Mouse (Mus musculus): ENCODE data around the gene Olfr61. TPM values are rescaled to one million over a fixed set of nuclear protein-coding genes. Genes with fewer than 3 reads are reported as not detected.
"Not testable (repeated sequence)": the region's sequence is repeated elsewhere in the genome, so short reads cannot be mapped to it uniquely, and the experiment has no call there.

Olfr61 gene
- total RNA-seq (2021) = not detected

- not testable (repeated sequence) for DNase-seq (ENCODE audit: extremely low spot score in 1 of 2, low spot score in 1 of 2)
These were observed at the start of gene Olfr61 for GRCm38 (mm10) chr7:140628670-140629069. Gene Olfr61, plus strand, starts transcription at chr7:140628970.

DNA sequence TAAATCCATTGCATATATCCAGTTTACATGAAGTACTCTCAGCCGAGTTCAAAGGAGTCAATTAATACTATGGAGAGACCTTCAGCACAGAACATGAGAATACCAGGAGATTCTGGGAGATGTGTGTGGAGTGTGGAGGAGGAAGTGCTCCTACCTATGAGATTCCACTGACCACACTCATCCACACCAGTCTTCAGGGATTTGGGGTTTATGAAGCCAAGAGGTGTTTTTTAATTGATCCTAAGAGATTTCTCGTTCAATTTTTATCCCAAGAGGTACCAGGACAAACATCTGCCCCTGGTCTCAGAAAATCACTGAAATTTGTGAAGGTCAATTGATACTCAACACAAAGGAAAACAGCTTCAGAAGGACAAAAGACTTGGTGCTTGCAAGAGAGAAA lies 27.8 kb upstream of the Olfr61 start, which contains the start of gene Olfr46:
Gene Olfr46 (plus strand): TSS at position 301 of the 400 bp plus-strand sequence.
- not testable (repeated sequence) for DNase-seq (ENCODE audit: extremely low spot score in 1 of 2, low spot score in 1 of 2)

GRCm38 (mm10) chr7:140630559-140630958 lies 1.8 kb downstream of the Olfr61 start:
- no peak for DNase-seq (ENCODE audit: extremely low spot score in 1 of 2, low spot score in 1 of 2)

- DNase-seq (ENCODE audit: extremely low spot score in 1 of 2, low spot score in 1 of 2) = no peak
These were observed 17.4 kb downstream of the Olfr61 start, which contains the start of gene Olfr53 for GRCm38 (mm10) chr7:140646152-140646551. Gene Olfr53, plus strand, starts transcription at chr7:140646452.

DNA sequence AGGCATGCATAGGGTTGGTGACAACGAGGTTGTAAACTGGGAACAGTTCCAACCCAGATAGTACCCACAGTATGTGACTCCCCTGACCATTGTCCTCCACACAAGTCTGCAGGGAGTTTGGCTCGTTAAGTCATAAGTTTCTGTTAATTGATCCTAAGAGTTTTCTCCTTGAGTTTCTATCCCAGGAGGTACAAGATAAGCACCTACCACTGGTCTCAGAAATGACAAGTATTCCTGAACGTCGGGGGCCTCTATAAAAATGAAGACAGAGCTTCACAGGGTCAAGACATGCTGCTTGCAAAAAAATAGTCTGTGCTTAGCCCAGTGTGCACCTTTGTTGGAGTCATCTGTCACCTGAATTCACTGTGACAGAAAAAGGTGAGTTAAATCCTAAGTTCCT lies 30.9 kb downstream of the Olfr61 start, which contains the start of gene Olfr539:
Gene Olfr539 (plus strand): TSS at position 301 of the 400 bp plus-strand sequence.
- no peak for DNase-seq (ENCODE audit: extremely low spot score in 1 of 2, low spot score in 1 of 2)

GRCm38 (mm10) chr7:140670693-140671092 lies 41.9 kb downstream of the Olfr61 start:
- not testable (repeated sequence) for DNase-seq (ENCODE audit: extremely low spot score in 1 of 2, low spot score in 1 of 2)

- no peak for DNase-seq (ENCODE audit: extremely low spot score in 1 of 2, low spot score in 1 of 2)
These were observed 47.1 kb downstream of the Olfr61 start for GRCm38 (mm10) chr7:140675863-140676262.

DNA sequence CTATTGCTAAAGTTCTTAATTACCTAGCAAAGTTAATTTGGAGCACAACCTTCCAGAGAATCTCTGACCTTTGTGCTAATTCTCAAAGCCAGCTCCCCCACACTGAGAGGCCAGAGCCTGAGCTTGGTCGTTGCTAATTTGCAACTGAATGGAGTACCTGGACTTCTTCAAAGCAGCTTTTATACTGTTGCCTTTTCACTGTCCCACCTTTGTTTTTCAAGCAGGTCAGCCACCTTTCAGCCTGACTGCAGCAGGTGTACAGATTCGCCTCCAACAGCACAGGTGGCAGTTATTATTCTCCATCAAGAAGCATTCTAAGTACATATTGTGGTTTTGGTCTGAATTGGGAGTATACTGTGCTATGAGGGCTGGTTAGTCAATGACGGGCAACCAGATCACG lies 50.8 kb downstream of the Olfr61 start:
- not testable (repeated sequence) for DNase-seq (ENCODE audit: extremely low spot score in 1 of 2, low spot score in 1 of 2)

DNA sequence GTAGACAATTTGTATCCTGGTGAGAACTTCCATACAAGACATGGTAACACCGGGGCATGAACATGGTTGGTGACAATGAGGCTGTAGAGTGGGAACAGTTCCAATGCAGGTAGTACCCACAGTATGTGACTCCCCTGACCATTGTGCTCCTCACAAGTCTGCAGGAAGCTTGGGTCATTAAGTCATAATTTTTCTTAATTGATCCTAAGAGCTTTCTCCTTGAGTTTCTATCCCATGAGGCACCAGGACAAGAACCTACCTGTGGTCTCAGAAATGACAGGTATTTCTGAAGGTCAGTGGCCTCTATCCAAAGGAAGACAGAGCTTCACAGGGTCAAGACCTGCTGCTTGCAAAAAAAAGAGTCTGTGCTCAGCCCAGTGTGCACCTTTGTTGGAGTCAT lies 52.9 kb downstream of the Olfr61 start, which contains the start of gene Olfr45:
Gene Olfr45 (plus strand): TSS at position 301 of the 400 bp plus-strand sequence.
- no peak for DNase-seq (ENCODE audit: extremely low spot score in 1 of 2, low spot score in 1 of 2)

Other genes with a start within 250 kb of the Olfr61 start
- not detected for gene Olfr531, start 226.1 kb upstream of the Olfr61 start, total RNA-seq (2021)
- not detected for gene Olfr532, start 207.3 kb upstream of the Olfr61 start, total RNA-seq (2021)
- gene Olfr533, start 165.6 kb upstream of the Olfr61 start, total RNA-seq (2021) = not detected
- under 1 TPM; 0.07 to 0.19 TPM for gene Olfr535, start 144.8 kb upstream of the Olfr61 start, total RNA-seq (2021)
- gene Olfr536, start 121.6 kb upstream of the Olfr61 start, total RNA-seq (2021) = not detected
- not detected for gene Olfr538, start 61.1 kb upstream of the Olfr61 start, total RNA-seq (2021)
- gene Olfr46, start 27.7 kb upstream of the Olfr61 start, total RNA-seq (2021) = under 1 TPM; 0.30 to 0.45 TPM
- not detected for gene Olfr53, start 17.5 kb downstream of the Olfr61 start, total RNA-seq (2021)
- gene Olfr539, start 31.0 kb downstream of the Olfr61 start, total RNA-seq (2021) = under 1 TPM; 0.10 to 0.21 TPM
- gene Olfr45, start 53.0 kb downstream of the Olfr61 start, total RNA-seq (2021) = under 1 TPM in 1 of 2 experiments, not detected in 1; 0.23 TPM
- gene Olfr541, start 68.3 kb downstream of the Olfr61 start, total RNA-seq (2021) = not detected
- not detected for gene Cyp2e1, start 134.8 kb downstream of the Olfr61 start, total RNA-seq (2021)
- gene Syce1, start 158.9 kb downstream of the Olfr61 start, total RNA-seq (2021) = not detected
- gene Zfp941, start 193.2 kb downstream of the Olfr61 start, total RNA-seq (2021) = 10 to 100 TPM; 11.6 to 13.6 TPM
- 1 to 10 TPM; 1.6 to 1.7 TPM for gene Urah, start 206.0 kb downstream of the Olfr61 start, total RNA-seq (2021)
- gene Scgb1c1, start 216.6 kb downstream of the Olfr61 start, total RNA-seq (2021) = not detected
- not detected for gene Odf3, start 218.8 kb downstream of the Olfr61 start, total RNA-seq (2021)
- not detected for gene Gm45785, start 227.4 kb downstream of the Olfr61 start, total RNA-seq (2021)
- gene Ric8a, start 228.0 kb downstream of the Olfr61 start, total RNA-seq (2021) = 10 to 100 TPM; 79.1 to 86.5 TPM
- gene Bet1l, start 228.6 kb downstream of the Olfr61 start, total RNA-seq (2021) = 10 to 100 TPM; 26.6 to 29.6 TPM